Mouse (Mus musculus) thymus, postnatal 14 days (tissue): Measurements from ENCODE around the gene Lypd4.
"Not testable (repeated sequence)": the region's sequence is repeated elsewhere in the genome, so short reads cannot be mapped to it uniquely, and the experiment has no call there.

ENCODE experiments used
- DNase-seq: peaks from one replicate; pipeline ENCODE4 v3.0.0; 2021

The Lypd4 gene

GRCm38 (mm10) chr7:24845713-24846112 is 24.0 kb downstream of the Lypd4 start:
- no peak for DNase-seq

GRCm38 (mm10) chr7:24845181-24845580 is 24.6 kb downstream of the Lypd4 start:
- no peak for DNase-seq

- no peak for DNase-seq
Measured at GRCm38 (mm10) chr7:24844144-24844543, 25.6 kb downstream of the Lypd4 start.

- no peak for DNase-seq
Measured at GRCm38 (mm10) chr7:24841009-24841408, 28.7 kb downstream of the Lypd4 start.

- no peak for DNase-seq
Measured at GRCm38 (mm10) chr7:24840331-24840730, 29.4 kb downstream of the Lypd4 start.

GRCm38 (mm10) chr7:24839410-24839808 is 30.3 kb downstream of the Lypd4 start:
- peak; percentile 20 for DNase-seq

GRCm38 (mm10) chr7:24838732-24839409 is 30.9 kb downstream of the Lypd4 start:
- DNase-seq, result not testable (repeated sequence)

GRCm38 (mm10) chr7:24827181-24827580 is 42.6 kb downstream of the Lypd4 start:
- DNase-seq, result no peak

GRCm38 (mm10) chr7:24824452-24824851 is 45.3 kb downstream of the Lypd4 start:
- DNase-seq, result no peak

- peak; percentile 80 for DNase-seq
Measured at GRCm38 (mm10) chr7:24817502-24817901, 52.2 kb downstream of the Lypd4 start.
